Mouse (Mus musculus) midbrain, embryonic 15.5 days (tissue): ENCODE results near the gene Prdm1. TPM values are rescaled to one million over a fixed set of nuclear protein-coding genes. Genes with fewer than 3 reads are reported as not detected.

ENCODE experiments used
- ATAC-seq: fragments of 200-750 bp; cut with Nextera tagmentation; replicated peaks from 2 replicates; pipeline ENCODE4 v1.8.0; 2017; ENCODE audit warnings: moderate TSS enrichment
- H3K27ac ChIP-seq: fragments of 300-500 bp; sonication (generic); 2 replicates; pipeline ENCODE4 v1.5.1; 2015; ENCODE audit warnings: mild to moderate bottlenecking, inconsistent platforms
- H3K27me3 ChIP-seq: fragments of 300-500 bp; sonication (generic); replicated peaks from 2 replicates; pipeline ENCODE4 v1.6.1; 2015; ENCODE audit warnings: inconsistent platforms
- H3K36me3 ChIP-seq: fragments of 300-500 bp; sonication (generic); replicated peaks from 2 replicates; pipeline ENCODE4 v1.6.1; 2015; ENCODE audit warnings: inconsistent platforms
- H3K4me1 ChIP-seq: fragments of 300-500 bp; sonication (generic); 2 replicates; pipeline ENCODE4 v1.6.1; 2015; ENCODE audit warnings: inconsistent platforms
- H3K4me2 ChIP-seq: fragments of 300-500 bp; sonication (generic); 2 replicates; pipeline ENCODE4 v1.6.1; 2015; ENCODE audit warnings: inconsistent platforms, mild to moderate bottlenecking, moderate library complexity
- H3K4me3 ChIP-seq: fragments of 300-500 bp; sonication (generic); 2 replicates; pipeline ENCODE4 v1.5.1; 2015; ENCODE audit warnings: mild to moderate bottlenecking, inconsistent platforms
- H3K9ac ChIP-seq: fragments of 300-500 bp; sonication (generic); 2 replicates; pipeline ENCODE4 v1.6.1; 2015; ENCODE audit warnings: mild to moderate bottlenecking, inconsistent platforms
- H3K9me3 ChIP-seq: fragments of 300-500 bp; sonication (generic); 2 replicates; pipeline ENCODE4 v1.6.1; 2016; ENCODE audit warnings: inconsistent platforms
- WGBS: fragments of 180-500 bp; shearing (Covaris S2); methylation state at CpG from one replicate; pipeline ENCODE4 v1.1.7; 2015; ENCODE audit warnings: mixed read lengths; 5-methylcytosine and 5-hydroxymethylcytosine counted together
- polyA plus RNA-seq: library from polyadenylated mRNA; unstranded; fragments of >200 nt; fragmentation: Nextera tagmentation; extraction: Ambion mirVana; gene quantifications from 2 replicates; pipeline ENCODE4 v1.2.1, GENCODE M21; 2015

Gene Prdm1
- polyA plus RNA-seq, 1 experiment from 2014 or later = 0.52 TPM

DNA sequence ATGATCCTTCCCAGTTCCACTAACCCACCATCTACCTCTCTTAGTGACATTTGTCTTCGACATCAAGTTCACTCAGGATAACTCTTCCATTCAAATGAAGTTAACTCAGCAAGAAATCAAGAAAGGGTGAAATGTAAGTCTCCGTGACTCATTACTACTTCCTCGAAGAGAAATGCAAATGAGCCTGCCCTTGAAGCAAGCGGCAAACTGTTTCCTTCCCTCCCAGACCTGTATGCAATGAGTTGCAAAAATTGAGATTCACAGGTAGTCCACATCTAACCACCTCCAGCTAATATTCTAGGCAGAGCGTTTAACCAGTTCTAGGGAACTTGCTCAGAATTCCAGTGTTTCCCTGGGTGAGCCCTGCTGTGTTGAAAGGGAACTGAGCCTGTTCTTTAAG is 78.6 kb downstream of the Prdm1 start:
- Histone ChIP-seq H3K4me1 (no peaks in the 10 kb centered on the region), H3K36me3 (no peaks in the 10 kb centered on the region), H3K27ac (no peak overlapping the region), H3K4me2 (no peak overlapping the region), H3K27me3 (no peaks in the 10 kb centered on the region), H3K9ac (no peak overlapping the region), H3K9me3 (no peaks in the 10 kb centered on the region), H3K4me3 (no peak overlapping the region)
- 60% methylated on average over 5 of the region's 5 CpGs for WGBS
- ATAC-seq = no peak

GRCm38 (mm10) chr10:44448165-44448564 is 80.1 kb downstream of the Prdm1 start:
- Histone ChIP-seq H3K36me3 (no peaks in the 10 kb centered on the region), H3K9ac (no peak overlapping the region), H3K4me1 (no peaks in the 10 kb centered on the region), H3K9me3 (no peaks in the 10 kb centered on the region), H3K4me3 (no peak overlapping the region), H3K27me3 (no peaks in the 10 kb centered on the region), H3K4me2 (no peak overlapping the region), H3K27ac (no peak overlapping the region)
- whole genome bisulfite sequencing = 60% methylated on average over 12 of the region's 12 CpGs
- ATAC-seq = no peak

GRCm38 (mm10) chr10:44447406-44448139 is 80.7 kb downstream of the Prdm1 start:
- WGBS = 91% methylated on average over 14 of the region's 14 CpGs
- no peak overlapping the region for H3K4me2 ChIP-seq
- H3K4me1 ChIP-seq = no peaks in the 10 kb centered on the region
- no peak overlapping the region for H3K4me3 ChIP-seq
- no peaks in the 10 kb centered on the region for H3K36me3 ChIP-seq
- no peak for ATAC-seq
- no peaks in the 10 kb centered on the region for H3K27me3 ChIP-seq
- H3K9me3 ChIP-seq = no peaks in the 10 kb centered on the region
- no peak overlapping the region for H3K9ac ChIP-seq
- H3K27ac ChIP-seq = no peak overlapping the region

DNA sequence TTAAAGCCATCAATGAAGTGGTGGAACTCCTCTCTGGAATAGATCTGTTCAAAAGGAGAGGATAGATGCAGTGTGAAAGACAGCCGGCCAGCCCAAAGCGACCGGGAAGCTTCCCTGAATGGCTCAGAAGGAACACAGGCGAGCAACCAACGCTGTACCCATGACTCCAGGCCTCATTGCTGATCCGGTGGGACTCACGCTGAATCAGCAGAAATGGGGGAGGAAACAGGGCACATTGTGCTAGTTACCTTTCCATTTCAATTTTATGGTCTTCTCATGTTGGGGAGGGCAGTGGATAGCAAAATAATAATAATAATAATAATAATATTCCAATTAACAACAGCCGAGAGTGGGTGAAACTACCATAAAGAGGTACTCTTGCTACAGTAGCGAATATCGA is 81.3 kb downstream of the Prdm1 start:
- H3K27ac ChIP-seq = no peak overlapping the region
- no peaks in the 10 kb centered on the region for H3K9me3 ChIP-seq
- no peak overlapping the region for H3K9ac ChIP-seq
- no peaks in the 10 kb centered on the region for H3K4me1 ChIP-seq
- H3K4me2 ChIP-seq = no peak overlapping the region
- no peaks in the 10 kb centered on the region for H3K27me3 ChIP-seq
- H3K36me3 ChIP-seq = no peaks in the 10 kb centered on the region
- H3K4me3 ChIP-seq = no peak overlapping the region
- no peak for ATAC-seq
- 87% methylated on average over 10 of the region's 10 CpGs for WGBS

DNA sequence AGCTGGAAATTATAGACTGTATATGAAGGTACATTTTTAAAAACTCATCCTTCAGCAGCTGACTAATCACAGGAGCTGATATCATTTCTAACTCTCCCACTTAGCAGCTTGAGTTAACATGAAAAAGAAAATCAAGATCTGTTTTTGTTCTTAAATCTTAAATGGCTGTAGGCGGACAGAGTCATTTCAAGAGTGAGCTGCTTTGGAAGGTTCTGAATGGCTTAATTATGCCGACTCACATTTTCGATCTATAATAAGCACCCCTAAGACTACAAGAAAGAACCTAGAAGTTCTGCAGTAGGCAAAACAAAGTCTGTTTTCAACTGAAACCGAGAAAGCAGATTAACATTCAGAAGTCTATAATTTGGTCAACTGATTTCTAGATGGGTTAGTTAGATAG is 83.9 kb downstream of the Prdm1 start:
- Histone ChIP-seq H3K9ac (no peak overlapping the region), H3K4me3 (no peak overlapping the region), H3K27ac (no peak overlapping the region), H3K4me2 (no peak overlapping the region), H3K9me3 (no peaks in the 10 kb centered on the region), H3K36me3 (no peaks in the 10 kb centered on the region), H3K27me3 (no peaks in the 10 kb centered on the region), H3K4me1 (no peaks in the 10 kb centered on the region)
- ATAC-seq = no peak
- WGBS = 64% methylated on average over 4 of the region's 4 CpGs

DNA sequence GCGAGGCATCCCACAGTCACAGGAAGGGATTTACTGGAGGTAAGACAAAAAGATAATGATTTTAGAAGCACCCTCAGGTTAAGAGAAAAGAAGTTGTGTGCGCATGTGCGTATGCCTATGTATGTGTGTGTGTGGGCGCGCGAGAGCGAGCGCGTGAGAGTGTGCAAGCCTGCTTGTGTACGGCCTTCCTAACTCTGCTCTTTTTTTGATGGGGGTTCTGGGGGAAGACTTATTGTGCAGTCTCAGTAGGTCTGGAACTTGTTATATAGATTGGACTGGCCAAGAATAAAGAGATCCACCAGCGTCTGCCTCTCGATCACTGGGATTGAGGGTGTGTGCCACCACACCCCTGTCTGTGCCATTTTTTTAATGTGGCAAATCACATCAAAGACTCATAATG is 84.6 kb downstream of the Prdm1 start:
- ATAC-seq = no peak
- Histone ChIP-seq H3K4me1 (no peaks in the 10 kb centered on the region), H3K36me3 (no peaks in the 10 kb centered on the region), H3K4me2 (no peak overlapping the region), H3K4me3 (no peak overlapping the region), H3K27me3 (no peaks in the 10 kb centered on the region), H3K9me3 (no peaks in the 10 kb centered on the region), H3K9ac (no peak overlapping the region), H3K27ac (no peak overlapping the region)
- 77% methylated on average over 12 of the region's 12 CpGs for WGBS

DNA sequence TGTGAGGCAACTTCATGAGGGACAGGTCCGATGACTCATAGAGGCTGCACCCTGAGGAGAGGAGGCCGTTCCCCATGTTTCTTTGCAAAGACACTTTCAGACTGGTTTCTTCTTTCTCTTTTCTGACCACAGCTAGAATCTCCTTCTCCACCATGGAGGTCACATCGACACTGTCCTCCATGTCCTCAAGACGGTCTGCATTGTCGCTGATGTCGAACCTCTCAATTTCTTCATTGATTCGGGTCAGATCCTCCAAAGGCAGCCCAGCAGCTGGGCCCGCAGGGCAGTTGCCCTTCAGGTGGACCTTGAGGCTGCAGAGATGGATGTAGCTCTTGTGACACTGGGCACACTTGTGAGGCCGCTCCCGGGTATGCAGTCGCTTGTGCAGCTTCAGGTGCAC is 88.6 kb downstream of the Prdm1 start:
- no peak overlapping the region for H3K27ac ChIP-seq
- no peak overlapping the region for H3K4me2 ChIP-seq
- no peaks in the 10 kb centered on the region for H3K4me1 ChIP-seq
- WGBS = 95% methylated on average over 11 of the region's 11 CpGs
- H3K9ac ChIP-seq = no peak overlapping the region
- no peaks in the 10 kb centered on the region for H3K9me3 ChIP-seq
- no peaks in the 10 kb centered on the region for H3K36me3 ChIP-seq
- no peak for ATAC-seq
- no peak overlapping the region for H3K4me3 ChIP-seq
- no peaks in the 10 kb centered on the region for H3K27me3 ChIP-seq

GRCm38 (mm10) chr10:44437614-44438013 is 90.7 kb downstream of the Prdm1 start:
- no peaks in the 10 kb centered on the region for H3K36me3 ChIP-seq
- H3K27me3 ChIP-seq = no peaks in the 10 kb centered on the region
- no peaks in the 10 kb centered on the region for H3K9me3 ChIP-seq
- no peaks in the 10 kb centered on the region for H3K4me1 ChIP-seq
- ATAC-seq = no peak
- H3K27ac ChIP-seq = no peak overlapping the region
- H3K4me2 ChIP-seq = no peak overlapping the region
- no peak overlapping the region for H3K4me3 ChIP-seq
- H3K9ac ChIP-seq = no peak overlapping the region
- 85% methylated on average over 1 of the region's 1 CpGs for WGBS

DNA sequence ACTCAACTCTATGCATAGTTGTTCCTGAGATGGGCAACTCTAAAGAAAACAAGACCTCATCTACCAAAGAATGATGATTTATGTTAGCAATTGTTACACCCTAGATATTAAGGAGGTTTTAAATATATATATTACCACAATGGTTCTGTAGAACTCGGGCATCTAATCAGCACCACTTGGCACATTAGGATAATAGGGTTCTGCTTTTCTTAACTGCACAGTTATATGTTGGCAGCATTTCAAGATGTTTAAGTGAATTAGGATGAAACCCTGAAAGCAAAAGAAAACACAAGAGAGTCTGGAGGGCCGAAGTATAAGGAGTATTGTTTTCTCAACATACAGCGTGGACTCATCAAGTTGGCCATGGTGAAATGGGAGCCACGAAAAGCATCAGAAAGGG is 92.3 kb downstream of the Prdm1 start:
- WGBS = 89% methylated on average over 4 of the region's 4 CpGs
- ATAC-seq = no peak
- Histone ChIP-seq H3K4me2 (no peak overlapping the region), H3K4me3 (no peak overlapping the region), H3K4me1 (no peaks in the 10 kb centered on the region), H3K27me3 (no peaks in the 10 kb centered on the region), H3K36me3 (no peaks in the 10 kb centered on the region), H3K9me3 (no peaks in the 10 kb centered on the region), H3K27ac (no peak overlapping the region), H3K9ac (no peak overlapping the region)

GRCm38 (mm10) chr10:44434702-44435181 is 93.6 kb downstream of the Prdm1 start:
- WGBS = 46% methylated on average over 6 of the region's 6 CpGs
- Histone ChIP-seq H3K36me3 (no peaks in the 10 kb centered on the region), H3K27me3 (no peaks in the 10 kb centered on the region), H3K4me1 (no peaks in the 10 kb centered on the region), H3K4me2 (no peak overlapping the region), H3K9ac (no peak overlapping the region), H3K9me3 (no peaks in the 10 kb centered on the region), H3K4me3 (no peak overlapping the region), H3K27ac (no peak overlapping the region)
- no peak for ATAC-seq

GRCm38 (mm10) chr10:44432235-44432634 is 96.1 kb downstream of the Prdm1 start:
- no peak overlapping the region for H3K4me3 ChIP-seq
- H3K27me3 ChIP-seq = no peaks in the 10 kb centered on the region
- H3K4me2 ChIP-seq = no peak overlapping the region
- H3K36me3 ChIP-seq = no peaks in the 10 kb centered on the region
- 78% methylated on average over 11 of the region's 11 CpGs for WGBS
- H3K4me1 ChIP-seq = no peaks in the 10 kb centered on the region
- H3K9ac ChIP-seq = no peak overlapping the region
- no peak for ATAC-seq
- no peak overlapping the region for H3K27ac ChIP-seq
- H3K9me3 ChIP-seq = no peaks in the 10 kb centered on the region

- ATAC-seq = no peak
- no peaks in the 10 kb centered on the region for H3K4me1 ChIP-seq
- H3K27ac ChIP-seq = no peak overlapping the region
- H3K9me3 ChIP-seq = no peaks in the 10 kb centered on the region
- H3K4me2 ChIP-seq = no peak overlapping the region
- no peak overlapping the region for H3K9ac ChIP-seq
- no peaks in the 10 kb centered on the region for H3K27me3 ChIP-seq
- 93% methylated on average over 4 of the region's 4 CpGs for WGBS
- no peak overlapping the region for H3K4me3 ChIP-seq
- H3K36me3 ChIP-seq = no peaks in the 10 kb centered on the region
These were observed 96.6 kb downstream of the Prdm1 start for GRCm38 (mm10) chr10:44431689-44432088.

GRCm38 (mm10) chr10:44429177-44429888 is 99.0 kb downstream of the Prdm1 start:
- 91% methylated on average over 14 of the region's 14 CpGs for WGBS
- H3K27me3 ChIP-seq = no peaks in the 10 kb centered on the region
- ATAC-seq = no peak
- no peak overlapping the region for H3K27ac ChIP-seq
- no peaks in the 10 kb centered on the region for H3K4me1 ChIP-seq
- no peak overlapping the region for H3K4me3 ChIP-seq
- no peaks in the 10 kb centered on the region for H3K36me3 ChIP-seq
- no peak overlapping the region for H3K9ac ChIP-seq
- H3K9me3 ChIP-seq = no peaks in the 10 kb centered on the region
- H3K4me2 ChIP-seq = no peak overlapping the region
